Mouse (Mus musculus) intestine, postnatal 0 days (tissue): ENCODE data around the gene Mettl7a3. TPM values are rescaled to one million over a fixed set of nuclear protein-coding genes. Genes with fewer than 3 reads are reported as not detected.

Experiments
- ATAC-seq: fragments of 200-750 bp; cut with Nextera tagmentation; 2 replicates; pipeline ENCODE4 v1.8.0; 2017; ENCODE audit warnings: mild to moderate bottlenecking, moderate TSS enrichment, moderate library complexity
- H3K27ac ChIP-seq: fragments of 300-500 bp; sonication (generic); 2 replicates; pipeline ENCODE4 v1.5.1; 2014; ENCODE audit warnings: mild to moderate bottlenecking, low read depth, low read length, moderate library complexity
- H3K27me3 ChIP-seq: fragments of 300-500 bp; sonication (generic); replicated peaks from 2 replicates; pipeline ENCODE4 v1.6.1; 2014; ENCODE audit warnings: low read length, mixed read lengths; ENCODE audit not compliant: control insufficient read depth, insufficient read depth
- H3K36me3 ChIP-seq: fragments of 300-500 bp; sonication (generic); 2 replicates; pipeline ENCODE4 v1.6.1; 2014; ENCODE audit warnings: mild to moderate bottlenecking, moderate library complexity; ENCODE audit not compliant: control insufficient read depth, insufficient read depth
- H3K4me1 ChIP-seq: fragments of 300-500 bp; sonication (generic); replicated peaks from 2 replicates; pipeline ENCODE4 v1.6.1; 2014; ENCODE audit warnings: antibody characterized with exemption, low read length, mixed read lengths; ENCODE audit not compliant: control insufficient read depth, insufficient read depth
- H3K4me2 ChIP-seq: fragments of 300-500 bp; sonication (generic); replicated peaks from 2 replicates; pipeline ENCODE4 v1.6.1; 2014; ENCODE audit warnings: low read depth, mild to moderate bottlenecking, moderate library complexity
- H3K4me3 ChIP-seq: fragments of 300-500 bp; sonication (generic); 2 replicates; pipeline ENCODE4 v1.5.1; 2014; ENCODE audit warnings: low read depth, low read length
- H3K9ac ChIP-seq: fragments of 300-500 bp; sonication (generic); 2 replicates; pipeline ENCODE4 v1.6.1; 2014; ENCODE audit warnings: mild to moderate bottlenecking, low read depth, low read length
- H3K9me3 ChIP-seq: fragments of 300-500 bp; sonication (generic); 2 replicates; pipeline ENCODE4 v1.6.1; 2016; ENCODE audit warnings: mixed run types; ENCODE audit not compliant: control insufficient read depth
- CTCF ChIP-seq: sonication (generic); IDR thresholded peaks from 2 replicates; pipeline ENCODE4 v1.5.1; 2016; ENCODE audit warnings: low read depth, mild to moderate bottlenecking, control low read depth, antibody characterized with exemption, moderate library complexity
- WGBS: fragments of 180-500 bp; shearing (Covaris S2); extraction: QIAGEN DNeasy Blood & Tissue Kit; methylation state at CpG from one replicate; pipeline ENCODE4 v1.1.7; 2014; 5-methylcytosine and 5-hydroxymethylcytosine counted together
- polyA plus RNA-seq: library from polyadenylated mRNA; unstranded; fragments of >200 nt; fragmentation: Nextera tagmentation; extraction: Ambion mirVana; gene quantifications from 2 replicates; pipeline ENCODE4 v1.2.1, GENCODE M21; 2015

Gene Mettl7a3
- not detected in 2 replicates for polyA plus RNA-seq

- H3K9ac ChIP-seq, result no peak within 1 kb of the TSS
- ATAC-seq, result no peak
- no peaks in the 10 kb centered on the region for H3K9me3 ChIP-seq
- H3K36me3 ChIP-seq, result no peaks in the 10 kb centered on the region
- H3K4me1 ChIP-seq, result no peaks in the 10 kb centered on the region
- no peak within 1 kb of the TSS for H3K4me2 ChIP-seq
- WGBS, result 77% methylated on average over 10 of the region's 10 CpGs
- TF ChIP-seq CTCF, result no peak
- no peak within 1 kb of the TSS for H3K27ac ChIP-seq
- H3K27me3 ChIP-seq, result no peaks in the 10 kb centered on the region
- no peak within 1 kb of the TSS for H3K4me3 ChIP-seq
Observed at GRCm38 (mm10) chr15:100334629-100335028, at the start of gene Mettl7a3. Gene Mettl7a3 (plus strand): TSS chr15:100334929.

DNA sequence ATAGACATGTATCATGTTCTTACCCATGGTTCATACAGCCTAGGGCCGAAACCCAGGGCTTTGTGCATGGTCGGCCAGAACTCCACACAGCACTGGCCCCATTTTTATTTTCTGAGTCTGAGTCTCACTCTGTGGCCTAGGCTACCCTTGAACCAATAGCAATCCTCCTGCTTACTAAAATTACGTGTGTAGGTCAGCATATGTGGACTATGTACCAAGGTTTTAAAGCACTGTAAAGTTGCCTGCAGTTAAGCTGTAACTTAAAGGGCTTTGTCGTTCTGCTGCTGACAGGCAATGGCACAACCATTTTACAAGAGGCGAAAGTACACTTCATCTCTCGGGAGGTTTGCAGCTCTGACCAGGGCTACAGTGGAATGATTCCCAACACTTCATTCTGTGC, 45.7 kb upstream of the Mettl7a3 start:
- WGBS, result 61% methylated on average over 6 of the region's 6 CpGs
- H3K36me3 ChIP-seq, result no peaks in the 10 kb centered on the region
- no peak for TF ChIP-seq CTCF
- no peak overlapping the region for H3K4me2 ChIP-seq
- no peaks in the 10 kb centered on the region for H3K9me3 ChIP-seq
- H3K27me3 ChIP-seq, result no peaks in the 10 kb centered on the region
- H3K4me3 ChIP-seq, result no peak overlapping the region
- peak; percentile 73; the same call in 1 of the 2 replicates for ATAC-seq
- no peaks in the 10 kb centered on the region for H3K4me1 ChIP-seq
- peak overlapping the region; percentile 23; the same call in 1 of the 2 replicates for H3K27ac ChIP-seq
- no peak overlapping the region for H3K9ac ChIP-seq

DNA sequence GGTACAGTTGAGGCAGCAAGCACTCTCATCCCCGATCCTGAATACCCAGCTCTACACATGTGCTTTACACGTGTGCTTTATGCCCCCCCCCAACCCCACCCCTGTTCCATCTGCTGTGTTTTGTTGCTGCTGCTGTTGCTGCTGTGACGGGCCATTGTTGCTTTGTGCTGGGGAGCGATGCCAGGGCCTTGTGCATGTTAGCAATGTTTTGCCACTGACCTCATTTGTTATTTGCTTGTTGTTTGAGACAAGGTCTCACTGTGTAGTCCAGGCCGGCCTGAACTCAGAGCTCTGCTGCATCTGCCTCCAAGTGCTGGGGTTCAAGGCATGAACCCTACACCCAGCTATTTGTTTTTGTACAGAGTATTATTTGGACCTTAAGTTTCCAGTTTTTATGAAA, 43.9 kb upstream of the Mettl7a3 start:
- Histone ChIP-seq H3K9ac (no peak overlapping the region), H3K4me3 (no peak overlapping the region), H3K36me3 (no peaks in the 10 kb centered on the region), H3K9me3 (no peaks in the 10 kb centered on the region), H3K4me1 (no peaks in the 10 kb centered on the region), H3K27ac (no peak overlapping the region), H3K27me3 (no peaks in the 10 kb centered on the region), H3K4me2 (no peak overlapping the region)
- WGBS, result 84% methylated on average over 5 of the region's 5 CpGs
- no peak for TF ChIP-seq CTCF
- ATAC-seq, result no peak

DNA sequence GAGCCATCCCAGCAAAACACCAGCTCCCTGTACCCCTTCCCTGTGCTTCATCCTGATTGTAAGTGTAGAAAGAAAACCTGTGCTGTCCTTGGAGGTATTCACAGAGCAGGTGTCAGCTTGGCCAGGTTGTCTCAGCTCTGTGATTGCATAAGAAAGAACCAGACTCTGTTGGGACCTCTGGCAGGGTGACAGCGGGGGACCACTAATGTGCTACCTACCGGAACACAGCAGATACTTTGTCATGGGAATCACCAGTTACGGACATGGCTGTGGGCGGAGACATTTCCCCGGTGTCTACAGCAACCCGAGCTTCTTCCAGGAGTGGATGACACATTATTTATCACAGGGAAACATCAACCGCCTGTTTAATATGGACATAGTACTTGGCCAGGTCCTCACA, 42.4 kb upstream of the Mettl7a3 start:
- Histone ChIP-seq H3K27me3 (no peaks in the 10 kb centered on the region), H3K4me2 (no peak overlapping the region), H3K9ac (no peak overlapping the region), H3K36me3 (no peaks in the 10 kb centered on the region), H3K27ac (no peak overlapping the region), H3K4me1 (no peaks in the 10 kb centered on the region), H3K9me3 (no peaks in the 10 kb centered on the region), H3K4me3 (no peak overlapping the region)
- ATAC-seq, result no peak
- WGBS, result 59% methylated on average over 7 of the region's 7 CpGs
- no peak for TF ChIP-seq CTCF

- Histone ChIP-seq H3K9ac (no peak overlapping the region), H3K27ac (no peak overlapping the region), H3K4me3 (no peak overlapping the region), H3K36me3 (no peaks in the 10 kb centered on the region), H3K4me1 (no peaks in the 10 kb centered on the region), H3K4me2 (no peak overlapping the region), H3K9me3 (no peaks in the 10 kb centered on the region), H3K27me3 (no peaks in the 10 kb centered on the region)
- TF ChIP-seq CTCF, result no peak
- 86% methylated on average over 5 of the region's 5 CpGs for WGBS
- ATAC-seq, result no peak
Observed at GRCm38 (mm10) chr15:100297856-100298255, 36.9 kb upstream of the Mettl7a3 start.

- no peak for ATAC-seq
- no peak overlapping the region for H3K27ac ChIP-seq
- no peaks in the 10 kb centered on the region for H3K9me3 ChIP-seq
- H3K4me1 ChIP-seq, result no peaks in the 10 kb centered on the region
- no peak for TF ChIP-seq CTCF
- no peak overlapping the region for H3K4me2 ChIP-seq
- 69% methylated on average over 6 of the region's 6 CpGs for WGBS
- no peak overlapping the region for H3K4me3 ChIP-seq
- no peaks in the 10 kb centered on the region for H3K36me3 ChIP-seq
- no peak overlapping the region for H3K9ac ChIP-seq
- H3K27me3 ChIP-seq, result no peaks in the 10 kb centered on the region
Observed at GRCm38 (mm10) chr15:100300499-100300898, 34.2 kb upstream of the Mettl7a3 start.

DNA sequence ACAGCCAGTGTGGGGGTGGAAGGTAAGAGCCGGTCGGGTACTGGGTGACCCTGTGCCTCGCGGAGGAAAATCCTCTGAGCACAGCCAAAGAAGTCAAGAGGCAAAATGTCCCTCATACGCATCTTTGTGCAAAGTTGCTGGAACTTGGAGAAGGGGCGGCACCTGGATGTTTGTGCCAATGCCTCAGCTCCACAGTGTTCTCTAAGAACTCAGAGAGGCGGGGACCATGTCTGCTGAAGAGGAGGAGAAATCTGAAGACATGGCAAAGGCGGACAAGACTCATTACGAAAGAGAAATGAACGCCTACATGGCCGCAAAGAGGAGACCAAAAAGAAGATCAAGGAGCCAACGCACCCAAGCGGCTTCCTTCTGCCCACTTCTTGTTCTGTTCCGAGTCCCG, 33.2 kb upstream of the Mettl7a3 start:
- H3K27me3 ChIP-seq, result no peaks in the 10 kb centered on the region
- no peak for ATAC-seq
- no peak overlapping the region for H3K9ac ChIP-seq
- no peak overlapping the region for H3K4me3 ChIP-seq
- no peaks in the 10 kb centered on the region for H3K4me1 ChIP-seq
- WGBS, result 88% methylated on average over 15 of the region's 15 CpGs
- H3K4me2 ChIP-seq, result no peak overlapping the region
- H3K36me3 ChIP-seq, result no peaks in the 10 kb centered on the region
- TF ChIP-seq CTCF, result no peak
- no peak overlapping the region for H3K27ac ChIP-seq
- H3K9me3 ChIP-seq, result no peaks in the 10 kb centered on the region
